Mouse (Mus musculus) cerebellum, adult 11 months (tissue): ENCODE measurements around the gene Tacc2.

Source experiments
- DNase-seq: peaks from one replicate; pipeline ENCODE4 v3.0.0; 2022

Gene Tacc2

DNA sequence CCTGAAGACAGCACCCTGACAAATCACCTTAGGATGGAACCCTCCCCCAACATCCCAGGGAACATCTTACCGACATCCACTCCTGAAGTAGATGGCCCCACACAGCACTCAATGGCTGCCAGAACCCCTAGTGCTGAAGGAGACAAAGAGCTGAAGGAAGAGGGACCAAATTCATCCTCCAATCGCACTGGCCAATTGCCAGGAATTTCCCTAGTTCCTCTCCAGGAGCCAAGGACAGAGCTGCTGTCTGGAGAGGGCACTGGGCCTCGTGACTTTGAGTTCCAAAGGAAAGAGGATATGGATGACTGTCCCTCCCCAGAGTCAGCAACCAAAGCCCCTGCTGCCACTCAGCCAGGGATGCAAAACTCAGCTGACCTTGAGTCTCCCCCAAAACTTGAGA, 44.7 kb downstream of the Tacc2 start:
- DNase-seq: no peak

DNA sequence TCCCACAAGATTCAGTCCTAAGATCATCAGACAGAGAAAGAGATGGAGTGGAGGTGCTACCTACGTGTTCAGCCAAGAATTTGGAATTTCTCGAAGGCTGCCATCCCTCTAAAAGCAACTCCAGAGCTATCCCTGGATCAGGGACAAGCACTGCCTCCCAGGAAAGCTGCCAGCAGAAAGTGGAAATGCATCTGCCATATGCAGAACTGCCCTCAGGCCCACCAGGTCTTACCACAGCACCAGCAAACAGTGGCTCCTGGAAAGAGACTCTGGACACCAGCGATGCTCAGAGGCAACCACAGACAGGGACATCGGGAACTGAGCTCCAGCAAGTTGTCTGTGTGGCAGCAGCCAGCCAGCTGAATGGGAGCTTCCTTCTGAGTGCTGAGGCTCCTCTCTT, 45.1 kb downstream of the Tacc2 start:
- DNase-seq: no peak

DNA sequence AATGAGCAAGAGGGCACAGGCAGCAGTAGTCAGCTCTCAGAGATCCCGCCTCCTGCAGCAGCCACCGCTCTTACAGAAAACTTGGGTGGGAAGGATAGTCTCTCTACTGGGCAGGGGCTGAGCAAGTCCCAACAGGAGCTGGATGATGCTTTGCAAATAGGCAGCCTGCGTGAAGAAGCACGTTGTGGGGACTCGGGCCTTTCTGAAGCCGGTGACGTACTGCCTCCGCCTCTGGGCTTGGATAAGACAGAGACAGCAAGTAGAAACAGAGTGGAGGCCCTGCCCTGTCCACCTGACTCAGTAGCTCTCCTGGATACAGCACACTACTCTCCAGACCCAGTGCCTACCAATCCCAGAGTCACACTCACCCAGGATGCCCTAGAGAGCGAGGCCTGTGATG, 47.1 kb downstream of the Tacc2 start:
- DNase-seq: no peak

DNA sequence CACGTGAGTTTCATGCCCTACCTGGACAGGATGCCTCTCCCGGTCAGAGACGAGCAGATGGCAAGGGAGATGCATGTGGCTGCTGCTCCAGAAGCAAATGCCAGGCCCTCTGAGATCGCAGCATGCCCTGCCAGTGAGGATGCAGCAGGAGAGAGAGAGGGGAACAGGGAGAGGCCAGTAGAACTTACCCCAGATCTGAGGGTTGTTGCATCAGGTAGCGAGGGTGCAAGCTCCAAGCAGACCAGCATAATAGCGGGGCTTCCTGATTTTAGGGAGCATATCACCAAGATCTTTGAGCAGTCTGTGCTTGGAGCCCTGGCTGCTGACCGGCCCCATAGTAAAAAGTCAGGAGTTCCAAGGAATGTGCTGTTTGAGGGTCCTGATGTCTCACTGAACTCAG, 48.1 kb downstream of the Tacc2 start:
- no peak for DNase-seq

DNA sequence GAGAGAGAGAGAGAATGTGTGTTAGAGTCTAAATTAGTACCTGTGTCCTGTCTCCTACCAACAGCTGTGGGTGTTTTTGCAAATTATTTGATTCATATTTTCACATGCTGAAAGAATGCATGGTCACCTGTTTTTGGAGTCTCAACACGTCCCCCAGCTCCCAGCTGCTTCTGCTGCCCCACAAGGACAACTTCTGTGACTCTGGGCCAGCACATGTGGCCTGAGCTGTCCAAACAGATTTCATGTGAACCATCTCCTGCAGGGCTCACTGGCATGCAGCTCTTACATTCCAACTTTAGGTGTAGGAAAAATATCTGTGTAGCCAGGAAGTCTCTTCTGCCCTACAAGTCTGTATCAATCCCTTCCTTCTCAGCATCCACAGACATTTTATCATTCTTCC, 51.4 kb downstream of the Tacc2 start:
- no peak for DNase-seq

DNA sequence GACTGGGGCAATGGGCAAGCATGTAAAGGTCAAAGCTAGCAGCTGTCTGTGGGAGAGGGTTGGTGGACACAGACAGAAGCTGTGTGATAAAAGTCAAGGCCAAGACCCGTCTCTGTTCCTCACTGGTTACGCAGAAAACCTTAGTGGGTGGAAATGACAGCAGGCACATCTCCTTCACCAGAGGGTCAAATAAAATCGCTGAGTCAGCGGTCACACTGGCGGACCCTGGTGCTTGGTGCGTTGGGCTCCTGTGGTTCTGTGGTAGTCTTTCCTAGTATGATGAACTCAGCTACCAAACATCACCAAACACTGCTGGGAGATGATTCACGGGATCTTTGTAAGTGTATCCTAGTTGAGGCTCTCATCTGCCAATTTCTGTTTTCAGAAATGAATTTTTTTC, 52.8 kb downstream of the Tacc2 start:
- no peak for DNase-seq

DNA sequence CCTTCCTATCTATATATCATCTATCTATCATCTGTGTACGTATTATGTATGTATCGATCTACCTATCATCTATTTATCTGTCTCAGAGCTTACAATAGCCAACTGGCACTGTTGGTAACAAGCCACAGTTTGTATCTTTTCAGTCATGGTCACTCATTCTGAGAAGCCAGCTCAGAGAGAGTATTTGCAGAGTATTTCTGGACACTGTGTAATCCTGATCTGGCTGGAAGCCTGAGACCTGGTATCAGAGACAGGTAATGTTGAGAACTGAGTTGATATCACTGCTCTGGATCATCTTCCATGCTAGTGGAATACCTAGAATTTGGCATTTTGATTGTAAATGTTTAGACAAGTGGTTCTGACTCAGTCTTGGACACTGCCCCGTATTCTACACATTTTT, 53.7 kb downstream of the Tacc2 start:
- DNase-seq: no peak

DNA sequence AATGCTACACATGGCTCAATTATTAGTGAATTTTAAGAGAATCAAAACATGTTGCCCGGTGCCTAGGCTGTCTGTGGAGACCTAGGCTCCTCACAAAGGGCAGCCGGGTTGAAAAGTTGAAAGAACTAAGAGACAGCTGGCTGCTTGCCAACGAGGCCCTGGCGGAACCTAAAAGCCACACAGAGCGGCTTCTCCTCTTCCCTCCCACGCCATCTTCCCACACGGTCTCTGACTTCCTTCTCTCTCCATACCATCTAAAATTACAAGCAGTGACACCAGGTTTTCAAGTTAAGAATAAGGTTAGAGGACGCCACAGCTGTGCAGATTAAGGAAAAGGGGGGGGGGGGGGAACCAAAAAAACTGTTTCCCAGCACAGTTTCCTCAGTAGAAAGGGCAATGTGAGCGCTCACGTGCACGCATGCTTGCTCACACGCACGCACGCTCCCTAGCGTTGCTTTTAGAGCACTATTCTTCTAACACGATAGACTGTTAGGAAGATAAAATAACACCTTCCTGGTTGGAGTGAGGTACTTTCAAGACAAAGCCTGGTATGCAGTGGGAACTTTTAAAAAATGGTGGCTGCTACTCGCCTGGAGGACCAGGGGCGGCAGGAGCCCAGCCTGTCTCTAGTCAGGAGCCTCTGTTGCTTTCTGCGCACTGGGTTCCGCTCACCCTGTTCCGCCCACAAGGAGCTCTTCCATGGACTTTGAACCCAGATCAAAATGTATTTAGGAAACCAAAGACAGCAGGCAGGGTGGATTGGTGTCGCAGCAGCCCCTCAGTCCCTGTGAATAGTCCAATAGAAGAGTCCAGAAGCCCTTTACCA, 54.5 kb downstream of the Tacc2 start:
- DNase-seq: no peak

DNA sequence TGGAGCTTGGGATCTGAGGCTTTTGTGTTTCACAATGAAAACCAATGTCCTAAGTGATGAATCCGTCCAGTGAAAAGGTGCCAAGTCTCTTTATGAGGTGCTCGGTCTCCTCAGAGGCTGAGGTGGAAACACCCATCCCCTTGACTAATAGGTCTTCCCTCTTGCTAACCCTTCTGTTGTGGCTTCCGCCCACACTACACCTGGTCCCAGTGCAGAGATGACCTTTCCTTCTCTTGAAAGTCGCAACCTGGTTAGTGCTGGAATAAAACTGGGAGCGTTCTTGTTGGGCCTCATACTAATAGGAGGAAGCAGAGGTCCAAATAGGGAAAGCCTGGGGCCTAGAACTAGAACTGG, 55.1 kb downstream of the Tacc2 start:
- no peak for DNase-seq

DNA sequence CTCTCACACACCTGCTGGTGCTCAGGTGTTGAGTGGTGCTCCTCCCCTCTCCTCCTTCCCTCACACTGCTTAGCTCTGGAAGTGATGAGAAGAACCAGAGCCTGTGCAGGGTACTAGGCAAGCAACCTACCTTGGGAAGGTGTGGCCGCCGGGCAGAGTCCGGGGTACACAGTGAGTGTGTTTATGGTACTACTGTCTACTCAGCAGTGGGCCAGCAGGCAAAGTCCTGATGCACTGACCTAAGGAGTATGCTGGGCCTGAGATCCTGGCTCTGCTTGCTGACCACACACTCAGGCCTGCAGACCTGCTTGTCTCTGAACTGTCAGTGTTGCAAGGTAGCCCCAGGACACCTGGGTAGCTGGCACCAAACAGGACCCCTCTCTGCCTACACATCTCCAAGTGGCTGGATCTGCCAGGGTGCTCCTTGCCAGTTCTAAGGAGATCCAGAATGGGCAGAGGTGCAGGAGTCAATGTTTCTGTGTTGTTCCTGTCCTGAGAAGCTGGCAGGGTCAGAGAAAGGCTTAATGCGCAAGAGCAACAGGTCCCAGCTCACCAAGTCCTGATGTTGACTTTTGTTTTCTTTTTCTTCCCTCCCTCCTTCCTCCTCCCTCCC, 57.1 kb downstream of the Tacc2 start:
- no peak for DNase-seq

DNA sequence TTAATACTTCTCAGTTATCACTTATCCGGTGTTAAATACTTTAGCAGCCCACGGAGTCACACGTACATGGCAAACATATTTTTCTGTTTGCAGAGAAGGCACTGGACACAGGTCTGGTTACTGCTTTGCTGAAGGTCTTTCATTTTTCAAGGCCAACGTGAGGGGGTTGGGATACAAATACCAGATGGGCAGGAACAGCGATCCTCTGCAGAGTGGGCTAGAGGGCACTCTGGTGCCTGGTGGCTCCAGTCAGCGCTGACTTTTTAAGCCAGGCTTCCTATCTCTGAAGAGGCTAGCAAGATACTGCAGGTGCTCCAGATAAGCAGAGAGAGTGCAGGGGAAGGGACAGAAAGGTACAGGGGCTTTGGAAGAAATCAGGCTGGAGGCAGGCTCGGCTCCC, 58.0 kb downstream of the Tacc2 start:
- no peak for DNase-seq

DNA sequence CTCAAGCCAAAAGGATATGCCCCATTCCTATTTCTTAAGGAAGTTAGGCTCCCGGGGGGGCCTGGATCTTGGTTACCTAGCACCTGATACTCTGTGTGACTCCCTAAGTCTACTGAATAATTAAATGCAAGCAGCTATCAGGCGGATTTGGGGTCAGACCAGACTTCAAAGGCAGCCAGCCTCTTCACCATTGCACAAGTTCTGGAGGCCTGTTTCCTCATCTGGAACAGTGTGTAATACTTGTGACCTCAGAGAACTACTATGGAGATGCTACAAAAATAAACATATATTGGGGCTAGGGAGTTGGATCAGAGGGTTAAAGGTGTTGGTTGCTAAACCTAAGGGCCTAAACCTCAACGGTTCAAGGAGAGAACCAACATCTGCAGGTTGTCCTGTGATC, 59.0 kb downstream of the Tacc2 start:
- no peak for DNase-seq

DNA sequence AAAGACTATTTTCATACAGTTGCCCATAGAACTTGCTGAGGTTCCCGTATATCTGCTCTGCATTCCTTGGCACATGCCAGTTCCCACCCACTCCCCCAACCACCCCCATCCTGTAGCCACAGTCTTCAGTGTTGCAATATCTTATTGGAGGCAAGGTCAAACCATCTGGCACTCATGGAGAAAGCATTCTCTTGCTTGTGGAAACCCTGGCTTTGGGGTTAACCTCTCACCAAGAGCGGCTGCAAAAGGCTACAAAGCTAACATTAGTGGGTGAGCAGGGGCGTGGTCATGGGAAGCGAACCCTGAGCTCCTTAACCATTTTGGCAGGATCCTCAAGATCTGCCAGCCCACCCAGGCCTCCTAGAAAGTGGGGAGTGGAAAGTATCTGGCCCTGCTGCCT, 59.7 kb downstream of the Tacc2 start:
- no peak for DNase-seq

DNA sequence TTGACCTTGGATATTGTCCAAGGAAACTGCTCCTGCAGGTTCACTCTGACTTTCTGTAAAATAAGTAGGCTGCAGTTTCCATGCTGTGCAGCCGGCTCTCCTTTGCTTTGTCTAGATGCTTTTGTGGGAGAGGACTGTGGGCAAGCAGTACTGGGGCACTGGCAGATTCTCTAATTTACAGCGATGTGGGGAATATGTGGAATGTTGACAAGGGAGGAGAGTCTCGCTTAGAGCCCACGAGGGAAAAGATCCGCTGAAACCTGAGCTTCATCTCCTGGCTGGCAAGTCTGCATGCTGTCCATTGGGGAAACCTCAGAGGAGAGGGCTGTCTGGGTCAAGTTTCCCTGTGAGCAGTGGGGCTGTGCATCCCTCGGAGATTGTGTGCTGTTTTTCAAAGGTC, 60.6 kb downstream of the Tacc2 start:
- DNase-seq: no peak

DNA sequence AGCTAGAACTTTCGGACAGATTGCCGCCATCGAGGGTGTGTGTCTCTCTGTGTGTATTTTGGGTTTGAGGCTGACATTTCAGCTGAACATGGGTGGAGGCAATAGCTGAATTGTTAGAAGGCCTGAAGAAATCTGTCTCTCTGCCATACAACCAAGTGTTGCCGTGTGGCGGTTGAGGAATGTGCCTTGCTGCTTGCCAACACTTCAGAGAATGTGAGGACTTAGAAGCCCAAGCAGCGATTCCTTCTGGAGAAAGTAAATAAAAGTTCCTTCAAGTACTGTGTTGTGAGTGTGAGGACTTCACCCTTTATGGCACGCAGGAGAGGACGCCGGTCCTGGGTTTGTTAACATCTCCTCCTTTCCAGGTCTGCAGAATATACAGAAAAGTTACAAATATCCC, 63.4 kb downstream of the Tacc2 start:
- no peak for DNase-seq

DNA sequence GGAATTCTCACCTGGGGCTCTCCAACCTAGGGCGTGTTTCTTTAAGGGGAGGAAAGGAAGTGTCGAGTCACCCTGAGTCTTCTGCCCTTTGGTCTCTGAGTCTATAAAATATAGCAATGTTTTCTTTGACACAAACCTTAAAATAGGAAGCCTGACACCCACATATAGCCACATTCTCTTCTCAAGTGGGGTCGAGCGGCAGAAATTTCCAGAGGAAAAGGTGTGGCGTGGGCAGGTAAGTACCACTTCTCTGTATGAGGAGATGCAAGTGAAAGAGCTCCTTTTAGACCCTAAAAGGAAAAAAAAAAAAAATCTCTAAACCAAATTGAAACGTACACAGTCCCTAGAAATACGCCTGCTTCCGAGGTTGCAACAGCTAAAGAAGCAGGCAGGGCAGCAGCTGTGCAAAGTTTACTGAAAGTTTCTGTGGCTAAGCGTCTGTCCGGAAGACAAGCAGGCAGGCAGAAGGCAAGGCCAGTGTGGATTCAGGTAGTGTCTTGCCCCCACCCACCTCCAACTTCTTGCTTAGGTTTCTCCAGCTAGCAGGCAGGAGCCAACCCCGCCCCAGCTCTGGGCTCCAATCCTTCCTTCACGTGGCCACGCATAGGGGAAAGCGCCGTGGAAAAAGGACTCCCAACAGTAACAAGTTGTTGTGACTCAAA, 68.2 kb downstream of the Tacc2 start:
- no peak for DNase-seq

DNA sequence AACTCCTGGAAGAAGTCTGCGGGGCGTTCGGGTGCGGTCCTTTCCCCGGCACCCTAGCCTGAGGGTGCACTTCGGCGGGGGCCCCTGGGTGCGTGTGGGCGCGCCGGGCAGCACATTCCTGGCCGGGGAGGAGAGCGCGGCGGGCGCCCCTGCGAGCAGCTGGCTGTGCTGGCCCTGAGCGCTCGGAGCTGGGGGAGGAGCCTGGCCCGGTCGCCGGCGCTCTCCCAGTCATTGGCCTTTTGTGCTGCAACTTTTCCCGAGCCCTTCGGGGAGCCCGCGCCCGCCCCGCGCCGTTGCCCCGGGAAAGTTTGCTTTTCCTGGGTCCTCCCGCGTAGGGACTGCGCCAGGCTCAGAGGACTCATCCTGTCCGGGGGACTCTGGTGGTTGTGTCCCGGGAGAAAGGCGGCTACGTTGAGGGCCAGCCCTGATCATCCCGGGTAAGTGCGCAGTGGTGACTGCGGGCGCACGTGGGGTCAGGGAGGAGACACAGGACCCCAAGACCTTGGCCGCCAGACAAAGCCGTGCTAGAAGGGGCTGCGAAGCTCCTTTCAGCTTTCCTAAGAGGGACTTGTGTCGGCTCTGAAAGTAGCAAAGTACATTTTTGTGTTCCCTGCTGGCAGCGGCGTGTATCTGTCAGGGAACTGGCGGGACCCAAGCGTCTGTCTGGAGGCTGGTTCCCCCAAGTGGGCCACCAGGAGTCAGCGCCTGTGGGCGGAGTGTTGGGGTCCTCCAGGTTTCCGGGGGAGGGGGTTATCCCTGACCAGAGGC, 68.9 kb downstream of the Tacc2 start:
- no peak for DNase-seq

DNA sequence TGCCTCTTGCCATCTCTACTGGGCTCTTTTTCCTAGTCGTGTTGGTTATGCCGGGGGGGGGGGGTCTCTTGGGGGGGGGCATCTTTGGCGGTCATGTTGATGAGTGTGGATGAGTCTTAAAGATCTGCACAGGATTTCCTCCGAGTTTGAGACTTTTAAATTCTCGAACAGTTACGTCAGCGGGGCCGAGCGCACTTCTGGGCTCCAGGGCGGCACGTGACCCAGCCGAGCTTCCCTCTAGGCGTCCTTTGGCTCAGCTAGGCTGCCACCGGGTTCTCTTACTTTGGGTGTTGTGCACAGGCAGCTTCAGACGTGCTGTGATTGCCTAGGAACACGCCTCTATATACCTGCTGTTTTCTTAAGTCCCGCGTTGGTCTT, 69.5 kb downstream of the Tacc2 start:
- no peak for DNase-seq

DNA sequence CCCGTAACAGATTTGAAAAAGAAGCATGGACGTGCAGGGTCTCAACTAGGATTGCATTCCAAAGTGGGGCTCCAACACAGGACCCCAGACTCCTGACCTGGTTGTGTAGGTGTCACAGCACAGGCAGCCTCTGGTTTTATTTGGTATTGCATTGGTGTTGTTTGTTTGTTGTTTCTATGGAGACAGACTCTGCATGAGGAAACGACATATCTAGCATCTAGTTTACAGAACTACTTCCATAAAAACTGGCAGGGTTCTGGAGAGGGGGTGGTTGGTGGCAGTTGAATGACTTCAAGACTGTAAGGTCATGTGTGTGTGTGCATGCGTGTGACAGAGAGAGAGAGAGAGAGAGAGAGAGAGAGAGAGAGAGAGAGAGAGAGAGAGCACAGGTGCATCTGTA, 70.8 kb downstream of the Tacc2 start:
- DNase-seq: no peak

DNA sequence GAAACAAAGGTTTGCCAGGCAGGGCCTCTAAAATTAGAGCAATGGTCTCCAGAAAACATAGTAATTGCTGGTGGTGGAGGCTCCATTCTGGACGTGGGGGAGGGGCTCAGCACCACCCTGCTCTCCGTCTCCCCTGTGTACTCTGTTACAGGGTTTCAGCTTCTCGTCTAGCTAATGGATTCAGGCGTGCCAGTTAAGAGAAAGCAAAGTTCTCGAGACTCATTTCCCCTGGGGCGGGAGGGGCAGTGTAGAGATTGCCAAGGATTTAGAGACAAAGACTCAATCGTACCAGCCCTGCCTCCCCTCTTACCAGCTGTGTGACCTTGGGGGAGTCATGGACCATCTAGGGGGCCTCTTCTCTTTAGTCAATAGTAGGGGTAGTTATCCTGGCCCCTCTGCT, 72.0 kb downstream of the Tacc2 start:
- DNase-seq: no peak

DNA sequence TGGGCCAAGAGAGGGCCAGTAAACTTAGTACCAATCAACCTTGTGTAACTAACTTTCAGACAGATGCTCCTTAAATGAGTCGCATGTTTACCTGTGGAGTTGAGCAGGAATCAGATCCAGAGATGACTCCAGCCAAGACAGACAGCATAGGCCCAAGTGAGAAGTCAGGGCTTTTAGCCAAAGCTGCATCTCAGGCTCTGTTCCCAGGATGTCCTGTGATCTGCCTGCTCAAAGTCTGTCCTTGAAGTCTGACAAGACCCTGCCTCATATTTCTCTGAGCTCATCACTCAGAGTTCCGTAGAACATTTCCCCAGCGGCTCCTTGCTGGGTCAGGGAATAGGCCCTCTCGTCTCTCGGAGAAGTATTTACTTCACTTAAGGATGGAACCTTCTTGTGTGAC, 73.4 kb downstream of the Tacc2 start:
- no peak for DNase-seq

DNA sequence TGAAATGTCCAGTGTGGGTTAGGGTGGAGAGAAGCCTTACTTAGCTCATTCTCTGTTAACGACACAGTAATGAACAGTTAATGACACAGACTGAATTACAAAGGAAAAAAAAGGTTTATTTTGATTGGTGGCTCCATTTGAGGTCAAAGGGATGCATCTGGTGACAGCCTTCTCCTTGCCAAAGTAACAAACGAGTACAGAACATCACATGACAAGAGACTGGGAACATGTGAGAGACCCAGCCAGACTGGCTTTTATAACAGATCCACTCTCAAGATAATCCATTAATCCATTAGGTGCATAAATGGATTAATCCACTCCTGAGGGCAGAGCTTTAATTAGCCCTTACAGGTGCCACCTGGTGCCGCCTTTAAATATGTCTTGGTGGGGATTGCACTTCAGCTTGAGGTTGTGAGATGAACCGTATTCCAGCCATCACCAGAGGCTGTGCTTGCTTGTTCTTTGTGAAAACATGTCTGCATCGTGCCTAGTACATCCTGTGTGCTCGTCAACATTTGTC, 75.9 kb downstream of the Tacc2 start:
- DNase-seq: no peak

DNA sequence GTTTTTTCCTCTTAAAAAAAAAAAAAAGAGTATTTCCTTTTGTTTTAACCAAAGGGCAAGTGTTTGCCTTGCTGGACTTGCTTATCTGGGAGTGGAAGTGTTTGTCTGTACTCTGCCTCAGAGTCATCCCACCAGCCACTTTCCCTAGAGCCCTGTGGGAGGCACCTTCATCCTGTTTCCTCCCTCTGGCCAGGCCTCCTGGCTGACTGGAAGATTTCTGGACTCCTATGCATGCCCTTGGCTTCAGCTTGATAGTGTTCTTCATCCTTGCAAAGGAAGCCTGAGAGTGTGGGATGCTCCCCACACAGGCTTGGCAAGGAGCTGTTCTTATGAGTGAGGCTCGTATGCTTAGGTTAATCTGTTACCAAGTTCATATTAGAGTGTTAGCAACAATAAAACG, 77.3 kb downstream of the Tacc2 start:
- no peak for DNase-seq

DNA sequence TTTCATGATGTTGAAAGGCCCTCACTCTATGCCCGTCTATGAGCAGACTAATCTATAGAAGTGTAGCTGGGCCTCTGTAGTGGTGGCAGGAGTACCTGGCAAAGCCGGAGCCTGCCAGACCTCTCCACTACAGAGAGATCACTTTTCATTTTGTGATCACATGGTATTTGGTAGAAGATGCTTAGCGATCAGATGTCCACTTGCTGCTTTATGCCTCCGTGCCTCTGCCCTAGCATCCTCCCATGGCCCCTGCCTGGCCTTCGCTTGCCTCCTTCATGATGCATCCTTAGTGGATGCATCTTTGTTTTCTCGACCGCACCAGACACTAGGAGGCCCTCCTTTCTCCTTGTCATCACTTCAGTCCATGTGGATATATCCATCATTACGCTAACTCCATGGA, 79.7 kb downstream of the Tacc2 start:
- no peak for DNase-seq
